Mouse (Mus musculus) embryo, embryonic 10 days (tissue): ENCODE results near the gene Prkd3.

ENCODE experiments used
- DNase-seq: peaks from one replicate; pipeline ENCODE4 v3.0.0-alpha.2; 2015; ENCODE audit warnings: low spot score

The Prkd3 gene

GRCm38 (mm10) chr17:78936466-78937228 lies 84.0 kb downstream of the Prkd3 start, which contains the start of the genes Cebpz and Ndufaf7:
Gene Cebpz (minus strand): TSS chr17:78937066.
Gene Ndufaf7 (plus strand): TSS chr17:78937136.
- DNase-seq, result peak; percentile 98

GRCm38 (mm10) chr17:78935857-78936256 lies 84.8 kb downstream of the Prkd3 start:
- DNase-seq, result no peak

GRCm38 (mm10) chr17:78917696-78918095 lies 102.9 kb downstream of the Prkd3 start:
- no peak for DNase-seq

GRCm38 (mm10) chr17:78916899-78917298 lies 103.7 kb downstream of the Prkd3 start:
- DNase-seq, result no peak

- DNase-seq, result peak; percentile 93
These were observed 104.2 kb downstream of the Prkd3 start, which contains the start of gene Cebpzos for GRCm38 (mm10) chr17:78916369-78916813. Gene Cebpzos (plus strand): TSS chr17:78916500.

GRCm38 (mm10) chr17:78915772-78916171 lies 104.8 kb downstream of the Prkd3 start:
- DNase-seq, result peak; percentile 18

GRCm38 (mm10) chr17:78913921-78914320 lies 106.7 kb downstream of the Prkd3 start:
- no peak for DNase-seq

GRCm38 (mm10) chr17:78912861-78913281 lies 107.7 kb downstream of the Prkd3 start:
- DNase-seq, result peak; percentile 26

GRCm38 (mm10) chr17:78909374-78909773 lies 111.2 kb downstream of the Prkd3 start:
- DNase-seq, result no peak

- DNase-seq, result no peak
These were observed 113.7 kb downstream of the Prkd3 start, which contains the start of gene Sult6b1 for GRCm38 (mm10) chr17:78906892-78907291. Gene Sult6b1 (minus strand): TSS chr17:78906992.

- no peak for DNase-seq
These were observed 117.5 kb downstream of the Prkd3 start for GRCm38 (mm10) chr17:78903158-78903557.
